Mouse (Mus musculus) hindbrain, embryonic 15.5 days (tissue): ENCODE data around the gene Fam98b. TPM values are rescaled to one million over a fixed set of nuclear protein-coding genes. Genes with fewer than 3 reads are reported as not detected.

Experiments used
- ATAC-seq: fragments of 200-750 bp; cut with Nextera tagmentation; 2 replicates; pipeline ENCODE4 v1.8.0; 2017; ENCODE audit warnings: low read depth, moderate number of reproducible peaks, moderate TSS enrichment; ENCODE audit not compliant: low FRiP score
- H3K27ac ChIP-seq: fragments of 300-500 bp; sonication (generic); replicated peaks from 2 replicates; pipeline ENCODE4 v1.5.1; 2015; ENCODE audit warnings: mild to moderate bottlenecking, inconsistent platforms
- H3K27me3 ChIP-seq: fragments of 300-500 bp; sonication (generic); 2 replicates; pipeline ENCODE4 v1.6.1; 2015; ENCODE audit warnings: control low read depth, inconsistent platforms
- H3K36me3 ChIP-seq: fragments of 300-500 bp; sonication (generic); 2 replicates; pipeline ENCODE4 v1.6.1; 2015; ENCODE audit warnings: control low read depth, inconsistent platforms
- H3K4me1 ChIP-seq: fragments of 300-500 bp; sonication (generic); replicated peaks from 2 replicates; pipeline ENCODE4 v1.6.1; 2015; ENCODE audit warnings: control low read depth, inconsistent platforms
- H3K4me2 ChIP-seq: fragments of 300-500 bp; sonication (generic); 2 replicates; pipeline ENCODE4 v1.6.1; 2015; ENCODE audit warnings: moderate library complexity, mild to moderate bottlenecking, inconsistent platforms
- H3K4me3 ChIP-seq: fragments of 300-500 bp; sonication (generic); 2 replicates; pipeline ENCODE4 v1.5.1; 2015; ENCODE audit warnings: mild to moderate bottlenecking, inconsistent platforms
- H3K9ac ChIP-seq: fragments of 300-500 bp; sonication (generic); 2 replicates; pipeline ENCODE4 v1.6.1; 2015; ENCODE audit warnings: inconsistent platforms
- H3K9me3 ChIP-seq: fragments of 300-500 bp; sonication (generic); 2 replicates; pipeline ENCODE4 v1.6.1; 2016; ENCODE audit warnings: control low read depth, inconsistent platforms
- WGBS: fragments of 180-500 bp; shearing (Covaris S2); methylation state at CpG from one replicate; pipeline ENCODE4 v1.1.7; 2015; 5-methylcytosine and 5-hydroxymethylcytosine counted together
- polyA plus RNA-seq: library from polyadenylated mRNA; unstranded; fragments of >200 nt; fragmentation: Nextera tagmentation; extraction: Ambion mirVana; gene quantifications from 2 replicates; pipeline ENCODE4 v1.2.1, GENCODE M21; 2015

Fam98b gene
- polyA plus RNA-seq: 11.1 and 15.2 TPM in 2 replicates

- Histone ChIP-seq H3K36me3 (no peaks in the 10 kb centered on the region), H3K9ac (peak within 1 kb of the TSS; percentile 98), H3K27ac (peak within 1 kb of the TSS; percentile 93), H3K4me2 (peak within 1 kb of the TSS; percentile 64), H3K4me3 (peak within 1 kb of the TSS; percentile 98), H3K4me1 (peaks cover 18% of the 10 kb centered on the region), H3K27me3 (no peaks in the 10 kb centered on the region), H3K9me3 (no peaks in the 10 kb centered on the region)
- peak; percentile 97 for ATAC-seq
- WGBS: under 1% methylated on average over 33 of the region's 33 CpGs
Measured at GRCm38 (mm10) chr2:117249255-117250000, at the start of gene Fam98b. TSS of gene Fam98b (plus strand) at chr2:117249739.

- Histone ChIP-seq H3K9me3 (no peaks in the 10 kb centered on the region), H3K36me3 (no peaks in the 10 kb centered on the region), H3K4me1 (peaks cover 13% of the 10 kb centered on the region; the same call in 1 of the 2 replicates), H3K4me3 (no peak overlapping the region), H3K4me2 (no peak overlapping the region), H3K9ac (no peak overlapping the region), H3K27me3 (no peaks in the 10 kb centered on the region), H3K27ac (no peak overlapping the region)
- no peak for ATAC-seq
- WGBS: 22% methylated on average over 9 of the region's 9 CpGs
Measured at GRCm38 (mm10) chr2:117200869-117201338, 48.6 kb upstream of the Fam98b start.

- WGBS: 75% methylated on average over 5 of the region's 5 CpGs
Measured at GRCm38 (mm10) chr2:117203350-117203749, 46.2 kb upstream of the Fam98b start.

GRCm38 (mm10) chr2:117204534-117204933, 45.0 kb upstream of the Fam98b start:
- 64% methylated on average over 3 of the region's 3 CpGs for WGBS
- no peak for ATAC-seq
- Histone ChIP-seq H3K36me3 (no peaks in the 10 kb centered on the region), H3K27ac (no peak overlapping the region), H3K27me3 (no peaks in the 10 kb centered on the region), H3K4me2 (no peak overlapping the region), H3K4me1 (peaks cover 13% of the 10 kb centered on the region; the same call in 1 of the 2 replicates), H3K4me3 (no peak overlapping the region), H3K9ac (no peak overlapping the region), H3K9me3 (no peaks in the 10 kb centered on the region)

More at GRCm38 (mm10) chr2:117203350-117203749, 46.2 kb upstream of the Fam98b start:
- Histone ChIP-seq H3K4me2 (no peak overlapping the region), H3K4me3 (no peak overlapping the region), H3K9me3 (no peaks in the 10 kb centered on the region), H3K27ac (no peak overlapping the region), H3K27me3 (no peaks in the 10 kb centered on the region), H3K36me3 (no peaks in the 10 kb centered on the region), H3K9ac (no peak overlapping the region), H3K4me1 (peaks cover 13% of the 10 kb centered on the region; the same call in 1 of the 2 replicates)
- ATAC-seq: no peak

GRCm38 (mm10) chr2:117205066-117205465, 44.5 kb upstream of the Fam98b start:
- H3K27me3 ChIP-seq: no peaks in the 10 kb centered on the region
- H3K4me3 ChIP-seq: no peak overlapping the region
- no peak overlapping the region for H3K9ac ChIP-seq
- no peaks in the 10 kb centered on the region for H3K9me3 ChIP-seq
- peaks cover 12% of the 10 kb centered on the region; the same call in 1 of the 2 replicates for H3K4me1 ChIP-seq
- no peak for ATAC-seq
- H3K36me3 ChIP-seq: no peaks in the 10 kb centered on the region
- no peak overlapping the region for H3K4me2 ChIP-seq
- H3K27ac ChIP-seq: no peak overlapping the region
- WGBS: 74% methylated on average over 6 of the region's 6 CpGs

DNA sequence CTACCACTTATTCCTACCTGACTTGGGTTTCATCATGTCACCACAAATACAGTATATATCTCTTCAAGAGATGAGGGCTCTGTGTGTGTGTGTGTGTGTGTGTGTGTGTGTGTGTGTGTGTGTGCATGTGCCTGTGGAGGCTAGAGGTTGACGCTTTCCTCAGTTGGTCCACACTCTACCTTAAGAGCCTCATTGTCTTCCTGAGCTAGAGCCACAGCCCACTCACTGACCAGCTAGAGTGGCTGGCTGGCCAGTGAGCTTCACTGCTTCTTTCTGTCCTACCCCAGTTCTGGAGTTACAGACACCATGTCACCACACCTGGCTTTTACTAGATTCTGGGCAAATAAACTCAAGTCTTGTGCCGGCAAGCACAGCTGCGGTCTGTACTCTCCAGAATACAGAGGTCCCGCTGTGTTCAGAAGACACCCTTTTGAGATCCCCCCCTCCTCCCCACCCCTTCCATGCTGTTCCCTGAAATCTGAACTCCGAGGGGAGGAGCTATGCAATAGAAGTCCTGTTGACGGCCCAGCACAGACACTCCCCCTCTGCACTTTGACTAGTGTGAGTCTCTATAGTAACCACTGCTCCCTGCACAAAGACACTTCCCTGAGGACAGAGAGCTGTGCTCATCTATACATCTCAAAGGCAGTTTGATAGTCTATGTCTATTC, 39.0 kb upstream of the Fam98b start:
- H3K27me3 ChIP-seq: no peaks in the 10 kb centered on the region
- H3K27ac ChIP-seq: no peak overlapping the region
- no peak overlapping the region for H3K9ac ChIP-seq
- H3K9me3 ChIP-seq: no peaks in the 10 kb centered on the region
- ATAC-seq: peak; percentile 96
- H3K4me2 ChIP-seq: peak overlapping the region; percentile 30
- 2% methylated on average over 6 of the region's 6 CpGs for WGBS
- peaks cover 8% of the 10 kb centered on the region for H3K4me1 ChIP-seq
- no peak overlapping the region for H3K4me3 ChIP-seq
- H3K36me3 ChIP-seq: no peaks in the 10 kb centered on the region

- H3K27ac ChIP-seq: no peak overlapping the region
- H3K4me1 ChIP-seq: no peaks in the 10 kb centered on the region
- no peak overlapping the region for H3K9ac ChIP-seq
- H3K4me3 ChIP-seq: no peak overlapping the region
- WGBS: 66% methylated on average over 2 of the region's 2 CpGs
- ATAC-seq: no peak
- no peaks in the 10 kb centered on the region for H3K27me3 ChIP-seq
- no peaks in the 10 kb centered on the region for H3K36me3 ChIP-seq
- no peaks in the 10 kb centered on the region for H3K9me3 ChIP-seq
- H3K4me2 ChIP-seq: no peak overlapping the region
Measured at GRCm38 (mm10) chr2:117216152-117216551, 33.4 kb upstream of the Fam98b start.

DNA sequence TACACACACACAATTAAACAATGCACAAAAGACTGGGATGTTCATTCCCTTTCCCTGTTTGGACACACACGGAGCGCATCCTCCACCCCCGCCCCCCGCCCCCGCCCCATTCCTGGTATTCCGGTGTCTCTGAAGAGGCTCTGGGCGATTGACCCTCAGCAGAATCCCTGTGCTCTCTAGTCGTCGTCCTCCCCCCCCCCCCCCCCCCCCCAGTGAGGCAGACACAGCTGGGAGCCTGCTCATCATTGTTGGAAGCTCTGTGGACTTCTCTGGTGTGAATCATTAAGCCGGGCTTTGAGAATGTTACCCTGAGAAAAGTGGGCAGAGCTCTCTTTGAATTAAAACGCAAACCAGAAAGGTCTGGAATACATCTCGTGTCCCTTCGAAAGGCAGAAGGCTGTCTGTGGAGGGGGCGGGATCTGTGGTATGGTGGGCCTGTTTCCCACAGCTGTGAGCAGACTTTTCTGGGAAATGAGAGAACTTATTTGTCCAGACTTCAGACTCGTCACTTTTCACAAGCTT, 31.8 kb upstream of the Fam98b start:
- Histone ChIP-seq H3K4me1 (no peaks in the 10 kb centered on the region), H3K4me3 (no peak overlapping the region), H3K27me3 (no peaks in the 10 kb centered on the region), H3K27ac (no peak overlapping the region), H3K9me3 (no peaks in the 10 kb centered on the region), H3K36me3 (no peaks in the 10 kb centered on the region), H3K9ac (no peak overlapping the region), H3K4me2 (peak overlapping the region; percentile 31)
- ATAC-seq: no peak
- 9% methylated on average over 13 of the region's 15 CpGs for WGBS

- Histone ChIP-seq H3K36me3 (no peaks in the 10 kb centered on the region), H3K9ac (no peak overlapping the region), H3K4me3 (no peak overlapping the region), H3K27ac (no peak overlapping the region), H3K27me3 (no peaks in the 10 kb centered on the region), H3K9me3 (no peaks in the 10 kb centered on the region), H3K4me2 (no peak overlapping the region), H3K4me1 (no peaks in the 10 kb centered on the region)
- no peak for ATAC-seq
- WGBS: 98% methylated on average over 4 of the region's 4 CpGs
Measured at GRCm38 (mm10) chr2:117219536-117219935, 30.0 kb upstream of the Fam98b start.

GRCm38 (mm10) chr2:117222651-117223050, 26.9 kb upstream of the Fam98b start:
- 88% methylated on average over 9 of the region's 9 CpGs for WGBS
- no peak for ATAC-seq

DNA sequence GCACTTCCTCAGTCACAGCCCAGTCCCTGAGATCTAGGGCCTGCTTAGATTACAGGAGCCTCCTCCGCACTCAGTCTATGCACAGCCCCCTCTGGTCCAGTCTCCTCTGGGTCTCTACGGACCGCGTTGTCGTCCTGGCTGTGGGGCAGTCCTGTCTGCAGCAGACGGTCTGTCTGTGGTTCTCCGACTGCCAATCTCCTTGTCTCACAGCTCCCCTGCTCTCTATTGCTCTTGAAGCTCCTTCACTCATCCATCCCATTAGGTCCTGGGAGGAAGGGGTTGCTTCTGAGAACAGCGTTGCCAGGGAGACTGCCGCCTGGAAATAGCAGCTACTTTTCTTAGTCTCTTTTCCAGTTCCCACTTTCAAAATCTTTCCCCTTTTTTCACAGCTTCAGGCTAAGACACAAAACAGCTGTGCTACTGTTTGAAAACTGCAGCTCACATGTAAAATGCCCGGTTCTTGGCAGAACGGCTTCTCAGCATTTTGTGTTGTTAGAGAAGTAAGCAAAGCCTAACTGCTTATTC, 20.9 kb upstream of the Fam98b start:
- Histone ChIP-seq H3K27ac (peak overlapping the region; percentile 53), H3K9me3 (no peaks in the 10 kb centered on the region), H3K9ac (no peak overlapping the region), H3K4me1 (peaks cover 9% of the 10 kb centered on the region), H3K4me3 (no peak overlapping the region), H3K36me3 (no peaks in the 10 kb centered on the region), H3K4me2 (no peak overlapping the region), H3K27me3 (0 out of 2 replicates have a peak, but pooled peaks cover 4% of the 10 kb centered on the region)
- 34% methylated on average over 11 of the region's 11 CpGs for WGBS
- ATAC-seq: peak; percentile 76; the same call in 1 of the 2 replicates

More at GRCm38 (mm10) chr2:117222651-117223050, 26.9 kb upstream of the Fam98b start:
- H3K4me3 ChIP-seq: no peak overlapping the region
- H3K36me3 ChIP-seq: no peaks in the 10 kb centered on the region
- no peak overlapping the region for H3K4me2 ChIP-seq
- no peaks in the 10 kb centered on the region for H3K9me3 ChIP-seq
- H3K27me3 ChIP-seq: no peaks in the 10 kb centered on the region
- H3K9ac ChIP-seq: no peak overlapping the region
- no peaks in the 10 kb centered on the region for H3K4me1 ChIP-seq
- no peak overlapping the region for H3K27ac ChIP-seq

- Histone ChIP-seq H3K4me2 (no peak overlapping the region), H3K27me3 (0 out of 2 replicates have a peak, but pooled peaks cover 4% of the 10 kb centered on the region), H3K9ac (no peak overlapping the region), H3K9me3 (no peaks in the 10 kb centered on the region), H3K36me3 (no peaks in the 10 kb centered on the region), H3K4me1 (peaks cover 9% of the 10 kb centered on the region), H3K4me3 (no peak overlapping the region), H3K27ac (no peak overlapping the region)
- ATAC-seq: no peak
- 80% methylated on average over 7 of the region's 7 CpGs for WGBS
Measured at GRCm38 (mm10) chr2:117230261-117230660, 19.3 kb upstream of the Fam98b start.
